Mouse (Mus musculus): ENCODE measurements around the gene Cx3cl1. TPM values are rescaled to one million over a fixed set of nuclear protein-coding genes. Genes with fewer than 3 reads are reported as not detected.

The Cx3cl1 gene
- polyA plus RNA-seq, 1 experiment from 2014 or later: 5.3 TPM

GRCm38 (mm10) chr8:94776346-94776745, 4.5 kb downstream of the Cx3cl1 start:
- no peak for ATAC-seq (ENCODE audit: insufficient number of reproducible peaks, insufficient read depth, low FRiP score, low TSS enrichment)
- H3K9me3 ChIP-seq: no peaks in the 10 kb centered on the region
- H3K4me1 ChIP-seq: peaks cover 24% of the 10 kb centered on the region
- no peaks in the 10 kb centered on the region for H3K36me3 ChIP-seq
- H3K9ac ChIP-seq: no peak overlapping the region
- H3K4me3 ChIP-seq: no peak overlapping the region
- 86% methylated on average over 2 of the region's 2 CpGs for WGBS
- no peak overlapping the region for H3K4me2 ChIP-seq (replicated peaks)
- H3K27ac ChIP-seq: no peak overlapping the region
- H3K27me3 ChIP-seq: peaks cover 24% of the 10 kb centered on the region

- H3K36me3 ChIP-seq: no peaks in the 10 kb centered on the region
- WGBS: 50% methylated on average over 10 of the region's 10 CpGs
- H3K27me3 ChIP-seq: peaks cover 12% of the 10 kb centered on the region
- no peaks in the 10 kb centered on the region for H3K9me3 ChIP-seq
- no peak for ATAC-seq (ENCODE audit: insufficient number of reproducible peaks, insufficient read depth, low FRiP score, low TSS enrichment)
- H3K4me1 ChIP-seq: peaks cover 23% of the 10 kb centered on the region
- H3K9ac ChIP-seq: no peak overlapping the region
- H3K27ac ChIP-seq: peak overlapping the region; percentile 55
- H3K4me2 ChIP-seq (replicated peaks): no peak overlapping the region
- H3K4me3 ChIP-seq: no peak overlapping the region
Measured at GRCm38 (mm10) chr8:94778036-94778435, 6.2 kb downstream of the Cx3cl1 start.

GRCm38 (mm10) chr8:94778473-94778872, 6.7 kb downstream of the Cx3cl1 start:
- 26% methylated on average over 5 of the region's 5 CpGs for WGBS
- H3K27ac ChIP-seq: peak overlapping the region; percentile 55
- no peak overlapping the region for H3K4me3 ChIP-seq
- no peak overlapping the region for H3K4me2 ChIP-seq (replicated peaks)
- peaks cover 21% of the 10 kb centered on the region for H3K4me1 ChIP-seq
- no peak for ATAC-seq (ENCODE audit: insufficient number of reproducible peaks, insufficient read depth, low FRiP score, low TSS enrichment)
- H3K9me3 ChIP-seq: no peaks in the 10 kb centered on the region
- no peak overlapping the region for H3K9ac ChIP-seq
- no peaks in the 10 kb centered on the region for H3K36me3 ChIP-seq
- H3K27me3 ChIP-seq: peaks cover 8% of the 10 kb centered on the region

GRCm38 (mm10) chr8:94778895-94779533, 7.2 kb downstream of the Cx3cl1 start:
- Histone ChIP-seq H3K27me3 (peaks cover 2% of the 10 kb centered on the region; the same call in 1 of the 2 replicates), H3K9me3 (no peaks in the 10 kb centered on the region), H3K36me3 (no peaks in the 10 kb centered on the region), H3K4me2 (replicated peaks) (no peak overlapping the region), H3K4me1 (peaks cover 16% of the 10 kb centered on the region), H3K4me3 (no peak overlapping the region), H3K27ac (no peak overlapping the region; the same call in 1 of the 2 replicates), H3K9ac (no peak overlapping the region)
- 66% methylated on average over 10 of the region's 10 CpGs for WGBS
- ATAC-seq (ENCODE audit: insufficient number of reproducible peaks, insufficient read depth, low FRiP score, low TSS enrichment): no peak

- Histone ChIP-seq H3K27ac (no peak overlapping the region), H3K27me3 (no peaks in the 10 kb centered on the region), H3K4me3 (no peak overlapping the region), H3K9ac (no peak overlapping the region), H3K4me2 (replicated peaks) (no peak overlapping the region), H3K9me3 (no peaks in the 10 kb centered on the region), H3K36me3 (no peaks in the 10 kb centered on the region), H3K4me1 (peaks cover 16% of the 10 kb centered on the region)
- ATAC-seq (ENCODE audit: insufficient number of reproducible peaks, insufficient read depth, low FRiP score, low TSS enrichment): no peak
- 92% methylated on average over 16 of the region's 16 CpGs for WGBS
Measured at GRCm38 (mm10) chr8:94779534-94780294, 7.9 kb downstream of the Cx3cl1 start.

- Histone ChIP-seq H3K27ac (no peak overlapping the region), H3K4me3 (no peak overlapping the region), H3K9me3 (no peaks in the 10 kb centered on the region), H3K36me3 (no peaks in the 10 kb centered on the region), H3K9ac (0 out of 2 replicates have a peak overlapping the region, but pooled peaks have one; percentile 3), H3K4me1 (peaks cover 23% of the 10 kb centered on the region), H3K27me3 (no peaks in the 10 kb centered on the region), H3K4me2 (replicated peaks) (no peak overlapping the region)
- no peak for ATAC-seq (ENCODE audit: insufficient number of reproducible peaks, insufficient read depth, low FRiP score, low TSS enrichment)
- WGBS: 80% methylated on average over 21 of the region's 21 CpGs
Measured at GRCm38 (mm10) chr8:94780491-94781154, 8.8 kb downstream of the Cx3cl1 start.

GRCm38 (mm10) chr8:94781155-94781837, 9.5 kb downstream of the Cx3cl1 start:
- Histone ChIP-seq H3K9ac (0 out of 2 replicates have a peak overlapping the region, but pooled peaks have one; percentile 3), H3K4me1 (peaks cover 24% of the 10 kb centered on the region), H3K27me3 (no peaks in the 10 kb centered on the region), H3K36me3 (no peaks in the 10 kb centered on the region), H3K27ac (no peak overlapping the region), H3K4me3 (no peak overlapping the region), H3K4me2 (replicated peaks) (0 out of 2 replicates have a peak overlapping the region, but pooled peaks have one; percentile 17), H3K9me3 (no peaks in the 10 kb centered on the region)
- 56% methylated on average over 7 of the region's 7 CpGs for WGBS
- ATAC-seq (ENCODE audit: insufficient number of reproducible peaks, insufficient read depth, low FRiP score, low TSS enrichment): no peak

GRCm38 (mm10) chr8:94781838-94782235, 10.0 kb downstream of the Cx3cl1 start:
- H3K9ac ChIP-seq: no peak overlapping the region
- no peaks in the 10 kb centered on the region for H3K36me3 ChIP-seq
- H3K9me3 ChIP-seq: no peaks in the 10 kb centered on the region
- peak overlapping the region; percentile 17; the same call in 1 of the 2 replicates for H3K4me2 ChIP-seq (replicated peaks)
- ATAC-seq (ENCODE audit: insufficient number of reproducible peaks, insufficient read depth, low FRiP score, low TSS enrichment): no peak
- WGBS: 10% methylated on average over 11 of the region's 11 CpGs
- H3K4me3 ChIP-seq: no peak overlapping the region
- H3K4me1 ChIP-seq: peaks cover 24% of the 10 kb centered on the region
- H3K27ac ChIP-seq: no peak overlapping the region
- H3K27me3 ChIP-seq: no peaks in the 10 kb centered on the region

GRCm38 (mm10) chr8:94783890-94784289, 12.1 kb downstream of the Cx3cl1 start:
- Histone ChIP-seq H3K4me1 (peaks cover 21% of the 10 kb centered on the region), H3K36me3 (no peaks in the 10 kb centered on the region), H3K4me2 (replicated peaks) (no peak overlapping the region), H3K9ac (no peak overlapping the region), H3K27me3 (no peaks in the 10 kb centered on the region), H3K27ac (no peak overlapping the region), H3K4me3 (no peak overlapping the region), H3K9me3 (no peaks in the 10 kb centered on the region)
- 55% methylated on average over 4 of the region's 4 CpGs for WGBS
- no peak for ATAC-seq (ENCODE audit: insufficient number of reproducible peaks, insufficient read depth, low FRiP score, low TSS enrichment)

GRCm38 (mm10) chr8:94785247-94785985, 13.6 kb downstream of the Cx3cl1 start:
- H3K4me3 ChIP-seq: no peak overlapping the region
- WGBS: 64% methylated on average over 12 of the region's 12 CpGs
- no peak overlapping the region for H3K9ac ChIP-seq
- H3K36me3 ChIP-seq: no peaks in the 10 kb centered on the region
- H3K27me3 ChIP-seq: no peaks in the 10 kb centered on the region
- H3K4me2 ChIP-seq (replicated peaks): no peak overlapping the region
- peaks cover 21% of the 10 kb centered on the region for H3K4me1 ChIP-seq
- H3K27ac ChIP-seq: no peak overlapping the region
- no peaks in the 10 kb centered on the region for H3K9me3 ChIP-seq
- ATAC-seq (ENCODE audit: insufficient number of reproducible peaks, insufficient read depth, low FRiP score, low TSS enrichment): no peak

Data from embryonic facial prominence, embryonic 12.5 days (tissue).